ENCODE assay signal across 8 mouse cellular contexts in genomic region chr17:7827586-7827985, GRCm38 (mm10). TPM values are rescaled to one million over a fixed set of nuclear protein-coding genes. Genes with fewer than 3 reads are reported as not detected.
A peak's percentile ranks its signal among the peaks of the same experiment; 100 is the strongest.
DNase-seq lines count a peak whose midpoint lies in the region; ATAC-seq and TF ChIP-seq lines count a peak whose summit lies in the region.

No protein-coding gene starts in this region.

- H3K9ac ChIP-seq in liver, embryonic 12.5 days: no peak overlapping the region
- H3K9ac ChIP-seq in stomach, embryonic 15.5 days: no peak overlapping the region

- no peaks in the 10 kb centered on the region for H3K36me3 ChIP-seq in liver, embryonic 12.5 days
- H3K36me3 ChIP-seq in stomach, embryonic 15.5 days: no peaks in the 10 kb centered on the region

- no peak overlapping the region for H3K27ac ChIP-seq in left cerebral cortex, adult 2 months
- H3K27ac ChIP-seq in liver, embryonic 12.5 days: no peak overlapping the region
- H3K27ac ChIP-seq in stomach, embryonic 15.5 days: no peak overlapping the region

- peak overlapping the region; percentile 68 for H3K4me2 ChIP-seq in liver, embryonic 12.5 days
- peak overlapping the region; percentile 97 for H3K4me2 ChIP-seq in stomach, embryonic 15.5 days

- 0 out of 2 replicates have a peak, but pooled peaks cover 4% of the 10 kb centered on the region for H3K4me1 ChIP-seq in liver, embryonic 12.5 days
- H3K4me1 ChIP-seq in stomach, embryonic 15.5 days: peaks cover 4% of the 10 kb centered on the region; the same call in 1 of the 2 replicates

- intact Hi-C loops in left cerebral cortex, adult 2 months (cut with DNase I): no loop called here
- intact Hi-C loops in gastrocnemius, postnatal 14 days (cut with DNase I; ENCODE audit: low total_unique reads): loop anchor here (10.0 kb wide), 1 partner anchor 233 kb away; no protein-coding TSS in a partner anchor

- peaks cover 50% of the 10 kb centered on the region for H3K27me3 ChIP-seq in liver, embryonic 12.5 days (replicated peaks)
- H3K27me3 ChIP-seq in stomach, embryonic 15.5 days (replicated peaks): peaks cover 14% of the 10 kb centered on the region

- DNase-seq in left cerebral cortex, adult 2 months (ENCODE audit: extremely low spot score in 1 of 2, low spot score in 2 of 2): no peak
- DNase-seq in left cerebral cortex, adult 9 months (ENCODE audit: low spot score in 2 of 2): no peak
- peak; percentile 25 for DNase-seq in embryo, embryonic 11 days
- peak; percentile 46 for DNase-seq in gastrocnemius, postnatal 14 days

- no peak for TF ChIP-seq CTCF in left cerebral cortex, adult 2 months (IDR thresholded peaks at IDR 0.05)

- H3K9me3 ChIP-seq in liver, embryonic 12.5 days (replicated peaks): no peaks in the 10 kb centered on the region
- H3K9me3 ChIP-seq in stomach, embryonic 15.5 days: no peaks in the 10 kb centered on the region

- 18% methylated on average over 16 of the region's 16 CpGs for WGBS in liver, embryonic 12.5 days (ENCODE audit: insufficient replicate concordance)
- 11% methylated on average over 16 of the region's 16 CpGs for WGBS in stomach, embryonic 15.5 days

- no peak for ATAC-seq in liver, embryonic 12.5 days
- no peak for ATAC-seq in stomach, embryonic 15.5 days (ENCODE audit: insufficient read depth, low FRiP score, low read depth)
- ATAC-seq in megakaryocyte-erythroid progenitor cell, adult 5-6 weeks (replicated peaks; ENCODE audit: low FRiP score, low TSS enrichment, poor library complexity, severe bottlenecking): no peak
- no peak for ATAC-seq in inflammation-experienced regulatory T-cells, adult 6 months

- peak overlapping the region; percentile 49 for H3K4me3 ChIP-seq in left cerebral cortex, adult 2 months
- H3K4me3 ChIP-seq in liver, embryonic 12.5 days: peak overlapping the region; percentile 41; the same call in 1 of the 2 replicates
- H3K4me3 ChIP-seq in stomach, embryonic 15.5 days (replicated peaks): peak overlapping the region; percentile 56

RNA-seq across cellular contexts. Expression of gene Fndc1, which starts 0.5 kb away (rescaled TPM):
- total RNA-seq in left cerebral cortex, adult 2 months (2021): 1 to 10 TPM; 5.6 to 6.6 TPM
- 100 to 1,000 TPM in 1 of 2 experiments, 10 to 100 TPM in 1; 88.5 to 107 TPM for total RNA-seq in gastrocnemius, postnatal 14 days (2021)
- polyA plus RNA-seq in liver, embryonic 12.5 days (2016; fragmentation: Nextera tagmentation; extraction: Ambion mirVana): 0.19 and 0.30 TPM in 2 replicates
- polyA plus RNA-seq in stomach, embryonic 15.5 days (2015; fragmentation: Nextera tagmentation; extraction: Ambion mirVana): 30.1 and 37.4 TPM in 2 replicates
- total RNA-seq in megakaryocyte-erythroid progenitor cell, adult 5-6 weeks (2014; fragmentation: Nextera tagmentation): not detected in 2 replicates
- not detected in 2 replicates for total RNA-seq in megakaryocyte-erythroid progenitor cell, adult 5-6 weeks (2017)
- not detected for polyA plus RNA-seq in inflammation-experienced regulatory T-cells, adult 6 months (2017; shearing (Covaris generic))

Comparison
In these comparisons a context has a peak if more than half of its experiments do, and no peak if none do; other contexts are left out.
1. DNase-seq: peak in embryo, embryonic 11 days (single experiment) and gastrocnemius, postnatal 14 days (single experiment); none in left cerebral cortex, adult 2 months (0 of 2) and left cerebral cortex, adult 9 months (0 of 2).
2. RNA of gene Fndc1, which starts 0.5 kb away (total RNA-seq): 88.5 to 107 TPM in gastrocnemius, postnatal 14 days; 5.6 to 6.6 TPM in left cerebral cortex, adult 2 months and not detected in megakaryocyte-erythroid progenitor cell, adult 5-6 weeks; every median in the first group is over 10 times any median in the second.
3. Peak in every context shown above with its lines, with median percentiles within 50 percentile points of each other: H3K4me3 ChIP-seq.